In the genomic region with DNA sequence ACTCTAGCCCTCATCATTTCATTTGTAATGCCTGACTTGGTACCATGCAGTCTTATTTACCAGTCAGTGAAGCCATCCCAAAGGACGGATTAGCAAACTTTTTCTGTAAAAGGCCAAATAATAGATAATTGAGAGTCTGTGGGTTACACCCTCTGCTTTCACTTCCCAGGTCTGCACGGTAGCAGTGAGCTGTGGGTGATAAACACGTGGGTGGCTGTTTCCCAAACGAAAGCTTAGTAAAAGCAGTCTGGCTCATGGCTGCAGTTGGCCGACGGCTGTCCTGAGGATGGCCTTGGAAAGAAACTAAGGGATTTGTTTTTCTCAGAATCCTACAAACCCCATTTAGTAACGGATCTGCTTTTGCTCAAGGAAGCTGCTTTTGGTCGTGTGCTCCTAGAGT, we compare ENCODE assay signal across 22 mouse cellular contexts. TPM values are rescaled to one million over a fixed set of nuclear protein-coding genes. Genes with fewer than 3 reads are reported as not detected.
DNase-seq lines count a peak whose midpoint lies in the region; ATAC-seq and TF ChIP-seq lines count a peak whose summit lies in the region.
"Had no signal": no experiment of that assay in that cellular context is flagged by ENCODE, and none has a peak within 500 bp of the region (broad histone marks: within the 10 kb centered on the region; RNA-seq: fewer than 3 reads in every experiment).

No protein-coding gene starts in this region.

- H3K36me3 ChIP-seq in liver, postnatal 0 days (replicated peaks; ENCODE audit: insufficient read depth, low read length), result peaks cover 19% of the 10 kb centered on the region
- 0 out of 2 replicates have a peak, but pooled peaks cover 6% of the 10 kb centered on the region for H3K36me3 ChIP-seq in liver, embryonic 11.5 days (ENCODE audit: control insufficient read depth, insufficient read depth, low read length)
- H3K36me3 ChIP-seq in MEL (ENCODE audit: control insufficient read depth in 1 of 2, insufficient read depth in 2 of 2, low read length in 2 of 2), result peaks cover 0 to 25% of the 10 kb centered on the region in 2 experiments; a peak in 2 of 4 replicates

- DNase-seq in gastrocnemius, adult 18-20 months (ENCODE audit: low spot score), result peak; percentile 34
- DNase-seq in gastrocnemius, adult 8-10 months (ENCODE audit: low spot score in 2 of 2), result no peak
- no peak for DNase-seq in liver, postnatal 0 days
- DNase-seq in liver, embryonic 11.5 days (ENCODE audit: low spot score), result no peak
- peak; percentile 27 for DNase-seq in MEL (ENCODE audit: low read depth, low spot score)
- DNase-seq in embryo, embryonic 10.5 days (ENCODE audit: low spot score), result no peak
- DNase-seq: cerebellum, adult 2 months; kidney, adult 11 months; kidney, postnatal 14 days; liver, embryonic 13.5 days; lung, postnatal 14 days had no signal

- no peak for TF ChIP-seq RAD21 in MEL (IDR thresholded peaks at IDR 0.05; ENCODE audit: low read depth, low read length)

- WGBS in liver, postnatal 0 days (ENCODE audit: insufficient replicate concordance), result 57% methylated on average over 8 of the region's 8 CpGs
- WGBS in liver, embryonic 11.5 days, result 53% methylated on average over 8 of the region's 8 CpGs

- no peak for TF ChIP-seq POLR2A in MEL (IDR thresholded peaks at IDR 0.05; ENCODE audit: control insufficient read depth in 1 of 2, insufficient read depth in 1 of 2, low read depth in 1 of 2, low read length in 2 of 2, poor library complexity in 1 of 2)

- peaks cover 15% of the 10 kb centered on the region for H3K4me1 ChIP-seq in liver, postnatal 0 days (ENCODE audit: insufficient read depth)
- H3K4me1 ChIP-seq in liver, embryonic 11.5 days (replicated peaks; ENCODE audit: control insufficient read depth, insufficient read depth, low read length), result peaks cover 11% of the 10 kb centered on the region
- H3K4me1 ChIP-seq in MEL (ENCODE audit: control insufficient read depth in 1 of 2, insufficient read depth in 2 of 2, low read length in 2 of 2), result peaks cover 8 to 26% of the 10 kb centered on the region in 2 experiments

- H3K27ac ChIP-seq in liver, postnatal 0 days (ENCODE audit: low read depth), result 0 out of 2 replicates have a peak overlapping the region, but pooled peaks have one; percentile 16
- H3K27ac ChIP-seq in liver, embryonic 11.5 days (ENCODE audit: low read depth, low read length), result no peak overlapping the region
- no peak overlapping the region for H3K27ac ChIP-seq in MEL (ENCODE audit: control insufficient read depth, low read depth, low read length)
- H3K27ac ChIP-seq: hindbrain, embryonic 12.5 days; liver, embryonic 13.5 days; midbrain, embryonic 13.5 days had no signal

- ATAC-seq in liver, postnatal 0 days, result no peak
- ATAC-seq in liver, embryonic 11.5 days (replicated peaks; ENCODE audit: low FRiP score), result no peak
- ATAC-seq in monocyte, adult 5-6 weeks (replicated peaks; ENCODE audit: insufficient number of reproducible peaks, low FRiP score, low TSS enrichment, poor library complexity, severe bottlenecking), result peak; percentile 57
- ATAC-seq: activated CD4-positive, CD25-positive, alpha-beta regulatory T cell, adult 4 months; forebrain, embryonic 16.5 days; midbrain, embryonic 13.5 days had no signal

- no peaks in the 10 kb centered on the region for H3K9me3 ChIP-seq in liver, postnatal 0 days (ENCODE audit: low read length)
- no peaks in the 10 kb centered on the region for H3K9me3 ChIP-seq in liver, embryonic 11.5 days (ENCODE audit: control insufficient read depth, low read length)
- H3K9me3 ChIP-seq in MEL (replicated peaks; ENCODE audit: insufficient read depth, low read length), result no peaks in the 10 kb centered on the region
- H3K9me3 ChIP-seq: hindbrain, embryonic 12.5 days; liver, embryonic 13.5 days; midbrain, embryonic 13.5 days had no signal

- no peaks in the 10 kb centered on the region for H3K27me3 ChIP-seq in liver, postnatal 0 days (ENCODE audit: insufficient read depth, low read length)
- H3K27me3 ChIP-seq in liver, embryonic 11.5 days (replicated peaks; ENCODE audit: control insufficient read depth, insufficient read depth, low read length), result no peaks in the 10 kb centered on the region
- H3K27me3 ChIP-seq in MEL (ENCODE audit: control insufficient read depth in 1 of 2, insufficient read depth in 2 of 2, low read length in 2 of 2), result no peaks in the 10 kb centered on the region
- H3K27me3 ChIP-seq: hindbrain, embryonic 12.5 days; liver, embryonic 13.5 days; midbrain, embryonic 13.5 days had no signal

- H3K9ac ChIP-seq in liver, postnatal 0 days (replicated peaks), result no peak overlapping the region
- H3K9ac ChIP-seq in liver, embryonic 11.5 days (ENCODE audit: low read depth, low read length), result no peak overlapping the region
- H3K9ac ChIP-seq in MEL (ENCODE audit: control insufficient read depth, low read depth, low read length, poor library complexity, severe bottlenecking), result no peak overlapping the region
- H3K9ac ChIP-seq: hindbrain, embryonic 12.5 days; liver, embryonic 13.5 days; midbrain, embryonic 13.5 days had no signal

- no peak for TF ChIP-seq EP300 in liver, postnatal 0 days (IDR thresholded peaks at IDR 0.05; ENCODE audit: low read depth)
- no peak for TF ChIP-seq EP300 in MEL (IDR thresholded peaks at IDR 0.05; ENCODE audit: low read depth in 1 of 2, low read length in 2 of 2)

- TF ChIP-seq CTCF in liver, postnatal 0 days (IDR thresholded peaks at IDR 0.05; ENCODE audit: low read depth), result no peak
- TF ChIP-seq CTCF in MEL (IDR thresholded peaks at IDR 0.05 in 2 of 3, conservative IDR thresholded peaks at IDR 0.05 in 1 of 3; ENCODE audit: control insufficient read depth in 1 of 3, insufficient read depth in 1 of 3, low read depth in 2 of 3, low read length in 3 of 3, poor library complexity in 1 of 3, severe bottlenecking in 1 of 3), result no peak

- no peak overlapping the region for H3K4me3 ChIP-seq in liver, postnatal 0 days (ENCODE audit: low read depth, low read length)
- H3K4me3 ChIP-seq in liver, embryonic 11.5 days (ENCODE audit: low read depth, low read length), result no peak overlapping the region
- no peak overlapping the region for H3K4me3 ChIP-seq in MEL (ENCODE audit: control insufficient read depth in 1 of 2, insufficient read depth in 1 of 2, low read depth in 2 of 2, low read length in 2 of 2)
- H3K4me3 ChIP-seq: hindbrain, embryonic 12.5 days; liver, embryonic 13.5 days; midbrain, embryonic 13.5 days had no signal

- no peak overlapping the region for H3K4me2 ChIP-seq in liver, postnatal 0 days (ENCODE audit: low read depth, low read length)
- no peak overlapping the region for H3K4me2 ChIP-seq in liver, embryonic 11.5 days
- H3K4me2 ChIP-seq: hindbrain, embryonic 12.5 days; liver, embryonic 13.5 days; midbrain, embryonic 13.5 days had no signal

- peaks cover 3% of the 10 kb centered on the region; the same call in 1 of the 2 replicates for H3K79me2 ChIP-seq in MEL (ENCODE audit: control insufficient read depth, insufficient read depth, low read length, poor library complexity)

TF ChIP-seq in MEL, 35 proteins besides CTCF, POLR2A, EP300 and RAD21:
- peak; percentile 54; the same call in 1 of the 2 replicates for TF ChIP-seq SIN3A (IDR thresholded peaks at IDR 0.05; ENCODE audit: low read length)
- peak; percentile 14; the same call in 1 of the 2 replicates for TF ChIP-seq USF1 (IDR thresholded peaks at IDR 0.05; ENCODE audit: low read depth, low read length)
- TF ChIP-seq ZMIZ1 (IDR thresholded peaks at IDR 0.05; ENCODE audit: low read depth, low read length), result no peak
- peak; percentile 81 for TF ChIP-seq MAX (IDR thresholded peaks at IDR 0.05; ENCODE audit: low read length)
- peak; percentile 71 for TF ChIP-seq MXI1 (IDR thresholded peaks at IDR 0.05; ENCODE audit: low read depth, low read length)

RNA-seq across cellular contexts. Expression of a gene that starts 3.2 kb away (rescaled TPM):
- total RNA-seq in gastrocnemius, adult 18-20 months (2021), result 100 to 1,000 TPM; 192 to 194 TPM
- 100 to 1,000 TPM; 206 to 278 (median 246) TPM for total RNA-seq in gastrocnemius, adult 8-10 months (2022)
- polyA plus RNA-seq in liver, postnatal 0 days (2015; fragmentation: Nextera tagmentation; extraction: Ambion mirVana), result 1.1 TPM in 2 replicates
- polyA plus RNA-seq in liver, embryonic 11.5 days (2014; fragmentation: Nextera tagmentation; extraction: Ambion mirVana), result 4.5 and 5.4 TPM in 2 replicates
- total RNA-seq in MEL (2012; rRNA removed), result 2.5 and 3.3 TPM in 2 replicates
- 1 to 10 TPM in 1 of 2 experiments, not detected in 1; 7.0 TPM for polyA plus RNA-seq in MEL (2012; ENCODE audit: insufficient read depth in 1 of 2, insufficient read length in 2 of 2, low read depth in 1 of 2, low replicate concordance in 2 of 2, missing spikeins in 1 of 2)
- total RNA-seq in monocyte, adult 5-6 weeks (2017), result 16.1 to 29.4 TPM (median 19.3 TPM) in 3 replicates

RNA-seq across cellular contexts. Expression of a gene that starts 13.3 kb away (rescaled TPM):
- total RNA-seq in gastrocnemius, adult 18-20 months (2021), result not detected
- not detected for total RNA-seq in gastrocnemius, adult 8-10 months (2022)
- not detected in 2 replicates for polyA plus RNA-seq in liver, postnatal 0 days (2015; fragmentation: Nextera tagmentation; extraction: Ambion mirVana)
- polyA plus RNA-seq in liver, embryonic 11.5 days (2014; fragmentation: Nextera tagmentation; extraction: Ambion mirVana), result not detected in 2 replicates
- not detected in 2 replicates for total RNA-seq in MEL (2012; rRNA removed)
- not detected for polyA plus RNA-seq in MEL (2012; ENCODE audit: insufficient read depth in 1 of 2, insufficient read length in 2 of 2, low read depth in 1 of 2, low replicate concordance in 2 of 2, missing spikeins in 1 of 2)
- total RNA-seq in monocyte, adult 5-6 weeks (2017), result not detected in 3 replicates
- total RNA-seq: gastrocnemius, postnatal 4 days; layer of hippocampus, postnatal 10 days; left cerebral cortex, postnatal 25 days had no signal
- polyA plus RNA-seq: activated CD4-positive, CD25-positive, alpha-beta regulatory T cell, adult 4 months; C2C12; cerebellum, adult 2 months; forebrain, embryonic 16.5 days; hindbrain, embryonic 12.5 days; liver, embryonic 13.5 days; midbrain, embryonic 13.5 days; neural tube, embryonic 11.5 days; thymus, postnatal 0 days had no signal

RNA-seq across cellular contexts. Expression of a gene that starts 32.6 kb away (rescaled TPM):
- total RNA-seq in gastrocnemius, adult 18-20 months (2021), result 1 to 10 TPM; 5.7 to 6.5 TPM
- 1 to 10 TPM; 5.9 to 7.6 (median 7.5) TPM for total RNA-seq in gastrocnemius, adult 8-10 months (2022)
- polyA plus RNA-seq in liver, postnatal 0 days (2015; fragmentation: Nextera tagmentation; extraction: Ambion mirVana), result 67.6 and 82.4 TPM in 2 replicates
- 4.1 and 4.4 TPM in 2 replicates for polyA plus RNA-seq in liver, embryonic 11.5 days (2014; fragmentation: Nextera tagmentation; extraction: Ambion mirVana)
- 0.12 and 0.16 TPM in 2 replicates for total RNA-seq in MEL (2012; rRNA removed)
- under 1 TPM in 1 of 2 experiments, not detected in 1; 0.39 TPM for polyA plus RNA-seq in MEL (2012; ENCODE audit: insufficient read depth in 1 of 2, insufficient read length in 2 of 2, low read depth in 1 of 2, low replicate concordance in 2 of 2, missing spikeins in 1 of 2)
- total RNA-seq in monocyte, adult 5-6 weeks (2017), result 4.5 to 10.1 TPM (median 9.1 TPM) in 3 replicates

RNA-seq across cellular contexts. Expression of a gene that starts 51.2 kb away (rescaled TPM):
- 10 to 100 TPM; 11.0 to 11.1 TPM for total RNA-seq in gastrocnemius, adult 18-20 months (2021)
- total RNA-seq in gastrocnemius, adult 8-10 months (2022), result 10 to 100 TPM in 3 of 4 experiments, 1 to 10 TPM in 1; 9.4 to 11.6 (median 11.1) TPM
- polyA plus RNA-seq in liver, postnatal 0 days (2015; fragmentation: Nextera tagmentation; extraction: Ambion mirVana), result 6.0 and 7.1 TPM in 2 replicates
- polyA plus RNA-seq in liver, embryonic 11.5 days (2014; fragmentation: Nextera tagmentation; extraction: Ambion mirVana), result 26.8 and 27.2 TPM in 2 replicates
- total RNA-seq in MEL (2012; rRNA removed), result 54.5 and 59.1 TPM in 2 replicates
- polyA plus RNA-seq in MEL (2012; ENCODE audit: insufficient read depth in 1 of 2, insufficient read length in 2 of 2, low read depth in 1 of 2, low replicate concordance in 2 of 2, missing spikeins in 1 of 2), result 10 to 100 TPM in 1 of 2 experiments, not detected in 1; 70.5 TPM
- 26.7 to 48.7 TPM (median 41.0 TPM) in 3 replicates for total RNA-seq in monocyte, adult 5-6 weeks (2017)

Comparison
In these comparisons a context has a peak if more than half of its experiments do, and no peak if none do; other contexts are left out.
1. DNase-seq: peak in gastrocnemius, adult 18-20 months (single experiment) and MEL (single experiment); none in gastrocnemius, adult 8-10 months (0 of 2), liver, postnatal 0 days (single experiment), liver, embryonic 11.5 days (single experiment) and embryo, embryonic 10.5 days (single experiment).